Mouse (Mus musculus): ENCODE results near the gene Clec11a. TPM values are rescaled to one million over a fixed set of nuclear protein-coding genes. Genes with fewer than 3 reads are reported as not detected.
A peak's percentile ranks its signal among the peaks of the same experiment; 100 is the strongest.

The Clec11a gene
- polyA plus RNA-seq, 1 experiment from 2014 or later: 6.0 TPM

GRCm38 (mm10) chr7:44350957-44351711 is 44.4 kb upstream of the Clec11a start:
- peaks cover 57% of the 10 kb centered on the region for H3K27me3 ChIP-seq (ENCODE audit: insufficient read depth, low read length)

GRCm38 (mm10) chr7:44349043-44349442 is 42.3 kb upstream of the Clec11a start:
- ATAC-seq (replicated peaks; ENCODE audit: low FRiP score, low read depth): no peak
- H3K9ac ChIP-seq (ENCODE audit: low read depth, low read length): no peak overlapping the region
- no peak for TF ChIP-seq CTCF (IDR thresholded peaks at IDR 0.05; ENCODE audit: low read depth)

More at GRCm38 (mm10) chr7:44350957-44351711, 44.4 kb upstream of the Clec11a start:
- WGBS: 2% methylated on average over 25 of the region's 25 CpGs
- H3K4me3 ChIP-seq (replicated peaks; ENCODE audit: low read depth, low read length): peak overlapping the region; percentile 22
- no peaks in the 10 kb centered on the region for H3K9me3 ChIP-seq (replicated peaks; ENCODE audit: low read length)
- H3K36me3 ChIP-seq (ENCODE audit: insufficient read depth, low read length): no peaks in the 10 kb centered on the region
- H3K4me1 ChIP-seq (replicated peaks; ENCODE audit: insufficient read depth, low read length): peaks cover 3% of the 10 kb centered on the region; the same call in 1 of the 2 replicates
- H3K27ac ChIP-seq: no peak overlapping the region
- peak overlapping the region; percentile 57 for H3K4me2 ChIP-seq (ENCODE audit: low read length)
- DNase-seq (ENCODE audit: low spot score) (peak; percentile 95), ATAC-seq (replicated peaks; ENCODE audit: low FRiP score, low read depth) (peak; percentile 30; the same call in 1 of the 2 replicates)
- H3K9ac ChIP-seq (ENCODE audit: low read depth, low read length): peak overlapping the region; percentile 42; the same call in 1 of the 2 replicates
- peak; percentile 90 for TF ChIP-seq CTCF (IDR thresholded peaks at IDR 0.05; ENCODE audit: low read depth)

GRCm38 (mm10) chr7:44344622-44345021 is 37.9 kb upstream of the Clec11a start:
- TF ChIP-seq CTCF (IDR thresholded peaks at IDR 0.05; ENCODE audit: low read depth): no peak
- 60% methylated on average over 12 of the region's 12 CpGs for WGBS
- H3K36me3 ChIP-seq (ENCODE audit: insufficient read depth, low read length): no peaks in the 10 kb centered on the region; the same call in 1 of the 2 replicates
- ATAC-seq (replicated peaks; ENCODE audit: low FRiP score, low read depth) (no peak), DNase-seq (ENCODE audit: low spot score) (no peak)
- no peaks in the 10 kb centered on the region for H3K4me1 ChIP-seq (replicated peaks; ENCODE audit: insufficient read depth, low read length)
- H3K9me3 ChIP-seq (replicated peaks; ENCODE audit: low read length): no peaks in the 10 kb centered on the region
- H3K4me2 ChIP-seq (ENCODE audit: low read length): no peak overlapping the region
- H3K4me3 ChIP-seq (replicated peaks; ENCODE audit: low read depth, low read length): no peak overlapping the region
- no peak overlapping the region for H3K9ac ChIP-seq (ENCODE audit: low read depth, low read length)
- H3K27me3 ChIP-seq (ENCODE audit: insufficient read depth, low read length): peaks cover 2% of the 10 kb centered on the region; the same call in 1 of the 2 replicates
- H3K27ac ChIP-seq: no peak overlapping the region

More at GRCm38 (mm10) chr7:44349043-44349442, 42.3 kb upstream of the Clec11a start:
- no peaks in the 10 kb centered on the region for H3K36me3 ChIP-seq (ENCODE audit: insufficient read depth, low read length)
- WGBS: 7% methylated on average over 3 of the region's 3 CpGs
- H3K4me3 ChIP-seq (replicated peaks; ENCODE audit: low read depth, low read length): no peak overlapping the region
- DNase-seq (ENCODE audit: low spot score): no peak
- no peaks in the 10 kb centered on the region for H3K9me3 ChIP-seq (replicated peaks; ENCODE audit: low read length)
- peaks cover 42% of the 10 kb centered on the region for H3K27me3 ChIP-seq (ENCODE audit: insufficient read depth, low read length)
- H3K27ac ChIP-seq: no peak overlapping the region
- peaks cover 3% of the 10 kb centered on the region; the same call in 1 of the 2 replicates for H3K4me1 ChIP-seq (replicated peaks; ENCODE audit: insufficient read depth, low read length)
- H3K4me2 ChIP-seq (ENCODE audit: low read length): no peak overlapping the region

DNA sequence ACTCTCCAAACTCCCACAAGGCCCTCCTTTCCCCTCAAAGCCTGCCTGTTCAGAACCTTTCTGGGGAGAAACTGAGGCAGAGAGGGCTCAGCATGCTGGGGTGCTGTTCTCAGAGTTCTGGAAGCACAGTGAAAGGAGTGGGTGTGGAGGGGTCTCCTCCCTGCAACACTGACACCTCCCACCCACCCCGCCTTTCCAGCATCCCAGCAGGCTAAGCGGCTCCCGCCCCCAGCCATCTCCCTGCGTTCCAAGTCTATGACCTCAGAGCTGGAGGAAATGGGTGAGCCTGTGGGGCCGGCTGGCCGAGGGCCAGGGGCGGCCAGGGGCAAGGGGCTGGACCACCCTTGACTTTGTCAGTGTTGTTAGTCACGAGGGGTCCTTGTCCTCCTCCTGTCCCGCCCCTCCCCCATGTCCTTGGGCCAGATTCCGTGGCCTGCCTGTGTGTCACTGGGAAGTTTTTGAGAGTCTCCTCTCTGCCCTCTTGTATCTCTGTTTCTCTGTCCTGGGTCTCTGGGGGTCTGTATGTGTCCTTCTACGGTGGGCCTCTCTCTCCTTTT is 36.8 kb upstream of the Clec11a start:
- DNase-seq (ENCODE audit: low spot score): peak; percentile 24
- 28% methylated on average over 11 of the region's 11 CpGs for WGBS
- ATAC-seq (replicated peaks; ENCODE audit: low FRiP score, low read depth): peak; percentile 41; the same call in 1 of the 2 replicates

GRCm38 (mm10) chr7:44341714-44342113 is 35.0 kb upstream of the Clec11a start:
- no peaks in the 10 kb centered on the region for H3K4me1 ChIP-seq (replicated peaks; ENCODE audit: insufficient read depth, low read length)
- 57% methylated on average over 5 of the region's 5 CpGs for WGBS
- TF ChIP-seq CTCF (IDR thresholded peaks at IDR 0.05; ENCODE audit: low read depth): no peak
- peaks cover 21% of the 10 kb centered on the region for H3K27me3 ChIP-seq (ENCODE audit: insufficient read depth, low read length)
- H3K9ac ChIP-seq (ENCODE audit: low read depth, low read length): no peak overlapping the region
- DNase-seq (ENCODE audit: low spot score) (no peak), ATAC-seq (replicated peaks; ENCODE audit: low FRiP score, low read depth) (no peak)
- no peak overlapping the region for H3K27ac ChIP-seq
- H3K36me3 ChIP-seq (ENCODE audit: insufficient read depth, low read length): no peaks in the 10 kb centered on the region; the same call in 1 of the 2 replicates
- no peak overlapping the region for H3K4me2 ChIP-seq (ENCODE audit: low read length)
- H3K9me3 ChIP-seq (replicated peaks; ENCODE audit: low read length): no peaks in the 10 kb centered on the region
- H3K4me3 ChIP-seq (replicated peaks; ENCODE audit: low read depth, low read length): no peak overlapping the region

More for the DNA sequence above, 36.8 kb upstream of the Clec11a start:
- Histone ChIP-seq H3K4me2 (ENCODE audit: low read length) (no peak overlapping the region), H3K27ac (no peak overlapping the region), H3K9me3 (replicated peaks; ENCODE audit: low read length) (no peaks in the 10 kb centered on the region), H3K27me3 (ENCODE audit: insufficient read depth, low read length) (0 out of 2 replicates have a peak, but pooled peaks cover 4% of the 10 kb centered on the region), H3K9ac (ENCODE audit: low read depth, low read length) (no peak overlapping the region), H3K4me3 (replicated peaks; ENCODE audit: low read depth, low read length) (no peak overlapping the region), H3K36me3 (ENCODE audit: insufficient read depth, low read length) (no peaks in the 10 kb centered on the region; the same call in 1 of the 2 replicates), H3K4me1 (replicated peaks; ENCODE audit: insufficient read depth, low read length) (no peaks in the 10 kb centered on the region)
- no peak for TF ChIP-seq CTCF (IDR thresholded peaks at IDR 0.05; ENCODE audit: low read depth)

DNA sequence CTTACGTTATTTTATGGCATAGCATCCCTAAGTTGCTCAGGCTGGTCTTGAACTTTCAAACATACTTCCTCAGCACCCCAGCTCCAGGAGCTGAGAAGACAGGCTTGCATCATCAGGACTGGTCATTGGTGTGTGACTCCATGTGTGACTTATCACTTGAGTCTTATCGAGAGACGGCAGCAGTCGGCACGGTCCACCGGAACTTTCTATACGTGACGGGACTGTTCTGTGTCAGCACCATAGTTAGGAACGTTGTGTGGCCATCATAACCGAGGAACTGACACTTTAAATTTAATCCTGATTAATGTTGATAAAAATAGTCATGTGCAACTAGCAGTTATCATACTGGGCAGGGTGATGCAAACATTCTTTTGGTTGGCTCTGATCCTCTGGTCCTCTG is 34.4 kb upstream of the Clec11a start:
- Histone ChIP-seq H3K36me3 (ENCODE audit: insufficient read depth, low read length) (no peaks in the 10 kb centered on the region; the same call in 1 of the 2 replicates), H3K4me1 (replicated peaks; ENCODE audit: insufficient read depth, low read length) (no peaks in the 10 kb centered on the region), H3K27me3 (ENCODE audit: insufficient read depth, low read length) (peaks cover 27% of the 10 kb centered on the region), H3K9me3 (replicated peaks; ENCODE audit: low read length) (no peaks in the 10 kb centered on the region), H3K27ac (no peak overlapping the region), H3K9ac (ENCODE audit: low read depth, low read length) (no peak overlapping the region), H3K4me3 (replicated peaks; ENCODE audit: low read depth, low read length) (no peak overlapping the region), H3K4me2 (ENCODE audit: low read length) (no peak overlapping the region)
- ATAC-seq (replicated peaks; ENCODE audit: low FRiP score, low read depth): no peak
- TF ChIP-seq CTCF (IDR thresholded peaks at IDR 0.05; ENCODE audit: low read depth): no peak
- no peak for DNase-seq (ENCODE audit: low spot score)
- WGBS: 74% methylated on average over 10 of the region's 10 CpGs
